In the genomic region with DNA sequence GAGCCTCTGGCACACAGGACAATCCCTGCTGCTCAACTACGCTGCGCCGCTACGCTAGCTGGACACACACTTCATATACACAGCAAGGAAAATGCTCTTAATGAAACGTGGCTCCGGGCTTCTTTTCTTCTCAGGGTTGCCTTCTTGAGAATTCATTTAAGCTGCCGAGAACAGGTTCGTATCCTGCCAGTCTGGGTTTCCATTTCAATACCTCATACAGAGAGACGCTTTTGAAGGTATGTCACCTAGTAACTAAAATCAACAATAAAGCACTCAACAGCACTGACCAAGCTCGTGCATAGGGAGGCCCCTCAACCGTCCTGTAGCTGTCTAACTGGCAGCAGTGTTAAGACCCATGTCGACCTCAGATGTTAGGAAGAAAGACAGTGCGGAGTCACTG, we compare ENCODE assay signal across 41 mouse cellular contexts. TPM values are rescaled to one million over a fixed set of nuclear protein-coding genes. Genes with fewer than 3 reads are reported as not detected.
"Had no signal": no experiment of that assay in that cellular context is flagged by ENCODE, and none has a peak within 500 bp of the region (broad histone marks: within the 10 kb centered on the region; RNA-seq: fewer than 3 reads in every experiment).

No protein-coding gene starts in this region.

- H3K4me3 ChIP-seq: gastrocnemius, adult 2 months; heart, embryonic 10.5 days; heart, embryonic 12.5 days; hindbrain, embryonic 10.5 days; hindbrain, embryonic 12.5 days; hindbrain, embryonic 15.5 days; intestine, embryonic 15.5 days; layer of hippocampus, adult 2 months; left cerebral cortex, adult 2 months; limb, embryonic 10.5 days; limb, embryonic 12.5 days; liver, embryonic 13.5 days; liver, embryonic 15.5 days had no signal

- H3K4me1 ChIP-seq: hindbrain, embryonic 10.5 days; hindbrain, embryonic 12.5 days; hindbrain, embryonic 15.5 days; intestine, embryonic 15.5 days; liver, embryonic 15.5 days had no signal

- DNase-seq: gastrocnemius, adult 2 months; gastrocnemius, postnatal 10 days; gastrocnemius, postnatal 25 days; heart, adult 18-20 months; heart, postnatal 10 days; heart, postnatal 4 days; kidney, adult 18-20 months; kidney, adult 8-10 months; kidney, postnatal 10 days; kidney, postnatal 25 days; kidney, postnatal 4 days; liver; liver, embryonic 13.5 days had no signal

- ATAC-seq: hindbrain, postnatal 0 days; intestine, embryonic 15.5 days; intestine, postnatal 0 days had no signal

- H3K27ac ChIP-seq: gastrocnemius, adult 2 months; heart, embryonic 10.5 days; hindbrain, embryonic 10.5 days; hindbrain, embryonic 12.5 days; hindbrain, embryonic 15.5 days; hindbrain, postnatal 0 days; intestine, embryonic 15.5 days; left cerebral cortex, adult 2 months; limb, embryonic 10.5 days; limb, embryonic 12.5 days; liver, embryonic 13.5 days; liver, embryonic 15.5 days had no signal

- H3K27me3 ChIP-seq: heart, embryonic 12.5 days; hindbrain, embryonic 12.5 days; hindbrain, embryonic 15.5 days; intestine, embryonic 15.5 days; limb, embryonic 12.5 days; liver, embryonic 13.5 days; liver, embryonic 15.5 days had no signal

RNA-seq across cellular contexts. Expression of a gene that starts 35.7 kb away (rescaled TPM):
- total RNA-seq: granulocyte monocyte progenitor cell, adult 5-6 weeks; hindbrain, postnatal 0 days had no signal
- polyA plus RNA-seq: inflammation-experienced regulatory T-cells, adult 6 months; kidney, embryonic 14.5 days; liver, embryonic 13.5 days; liver, embryonic 15.5 days had no signal

RNA-seq across cellular contexts. Expression of a gene that starts 40.0 kb away (rescaled TPM):
- total RNA-seq: gastrocnemius, adult 2 months; gastrocnemius, postnatal 10 days; gastrocnemius, postnatal 25 days; gastrocnemius, postnatal 4 days; granulocyte monocyte progenitor cell, adult 5-6 weeks; heart, adult 18-20 months; heart, adult 8-10 months; heart, postnatal 10 days; heart, postnatal 25 days; heart, postnatal 4 days; hindbrain, postnatal 0 days; layer of hippocampus, adult 2 months; layer of hippocampus, postnatal 10 days; layer of hippocampus, postnatal 25 days; left cerebral cortex, adult 2 months; left cerebral cortex, postnatal 14 days; left cerebral cortex, postnatal 36 days had no signal
- polyA plus RNA-seq: heart, embryonic 10.5 days; heart, embryonic 12.5 days; heart, embryonic 14.5 days; heart, embryonic 16.5 days; hindbrain, embryonic 10.5 days; hindbrain, embryonic 12.5 days; hindbrain, embryonic 15.5 days; hindbrain, postnatal 0 days; inflammation-experienced regulatory T-cells, adult 6 months; intestine, embryonic 15.5 days; intestine, postnatal 0 days; kidney, embryonic 14.5 days; kidney, embryonic 16.5 days; limb, embryonic 10.5 days; limb, embryonic 12.5 days; limb, embryonic 14.5 days; liver, embryonic 11.5 days; liver, embryonic 13.5 days; liver, embryonic 15.5 days had no signal

RNA-seq across cellular contexts. Expression of a gene that starts 53.7 kb away (rescaled TPM):
- total RNA-seq: granulocyte monocyte progenitor cell, adult 5-6 weeks had no signal
- polyA plus RNA-seq: hindbrain, embryonic 10.5 days; inflammation-experienced regulatory T-cells, adult 6 months; intestine, embryonic 15.5 days; intestine, postnatal 0 days; kidney, embryonic 14.5 days; liver, embryonic 11.5 days had no signal
